In the genomic region with DNA sequence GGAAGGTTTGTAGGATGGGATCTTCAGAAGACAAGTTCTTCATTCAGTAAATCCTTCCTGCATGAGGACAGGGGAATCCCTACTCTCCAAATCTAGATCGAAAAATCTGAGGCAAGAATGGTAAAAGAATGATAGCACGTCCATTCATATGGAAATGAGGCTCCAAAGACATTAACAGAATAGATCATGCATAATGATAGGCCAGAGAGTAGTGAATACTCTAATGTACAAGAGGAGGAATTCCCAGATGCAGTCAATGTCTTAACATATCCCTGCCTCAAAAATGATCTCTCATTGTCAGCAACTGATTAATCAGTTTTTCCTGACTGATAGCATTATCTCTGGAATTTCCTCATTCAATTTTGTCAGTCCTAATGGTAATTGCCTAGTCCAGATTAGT, we compare ENCODE assay signal across 21 mouse cellular contexts.
DNase-seq lines count a peak whose midpoint lies in the region; ATAC-seq lines count a peak whose summit lies in the region.
"Had no signal": no experiment of that assay in that cellular context is flagged by ENCODE, and none has a peak within 500 bp of the region (broad histone marks: within the 10 kb centered on the region; RNA-seq: fewer than 3 reads in every experiment).

No protein-coding gene starts in this region.

- H3K36me3 ChIP-seq in forebrain, embryonic 14.5 days (ENCODE audit: control insufficient read depth, insufficient read depth, low read length), result no peaks in the 10 kb centered on the region
- no peaks in the 10 kb centered on the region for H3K36me3 ChIP-seq in forebrain, embryonic 15.5 days
- H3K36me3 ChIP-seq in hindbrain, embryonic 12.5 days, result no peaks in the 10 kb centered on the region
- H3K36me3 ChIP-seq in hindbrain, embryonic 14.5 days (replicated peaks; ENCODE audit: control insufficient read depth, insufficient read depth), result no peaks in the 10 kb centered on the region
- H3K36me3 ChIP-seq: embryonic facial prominence, embryonic 10.5 days; embryonic facial prominence, embryonic 12.5 days; G1E had no signal

- H3K9me3 ChIP-seq in forebrain, embryonic 14.5 days (replicated peaks; ENCODE audit: control insufficient read depth, low read length), result no peaks in the 10 kb centered on the region
- H3K9me3 ChIP-seq in forebrain, embryonic 15.5 days, result no peaks in the 10 kb centered on the region
- no peaks in the 10 kb centered on the region for H3K9me3 ChIP-seq in hindbrain, embryonic 12.5 days (replicated peaks)
- no peaks in the 10 kb centered on the region for H3K9me3 ChIP-seq in hindbrain, embryonic 14.5 days (ENCODE audit: control insufficient read depth, low read length)
- H3K9me3 ChIP-seq: embryonic facial prominence, embryonic 10.5 days; embryonic facial prominence, embryonic 12.5 days; forebrain, embryonic 13.5 days had no signal

- H3K4me3 ChIP-seq in forebrain, embryonic 14.5 days (ENCODE audit: low read depth, low read length), result no peak overlapping the region
- no peak overlapping the region for H3K4me3 ChIP-seq in forebrain, embryonic 15.5 days
- H3K4me3 ChIP-seq in hindbrain, embryonic 12.5 days, result no peak overlapping the region
- no peak overlapping the region for H3K4me3 ChIP-seq in hindbrain, embryonic 14.5 days (replicated peaks; ENCODE audit: low read length)
- H3K4me3 ChIP-seq: embryonic facial prominence, embryonic 10.5 days; embryonic facial prominence, embryonic 12.5 days; forebrain, embryonic 13.5 days had no signal

- H3K4me1 ChIP-seq in forebrain, embryonic 14.5 days (ENCODE audit: control insufficient read depth, insufficient read depth, low read length), result no peaks in the 10 kb centered on the region
- no peaks in the 10 kb centered on the region for H3K4me1 ChIP-seq in forebrain, embryonic 15.5 days
- no peaks in the 10 kb centered on the region for H3K4me1 ChIP-seq in hindbrain, embryonic 12.5 days
- no peaks in the 10 kb centered on the region for H3K4me1 ChIP-seq in hindbrain, embryonic 14.5 days (replicated peaks; ENCODE audit: control insufficient read depth, insufficient read depth, low read length)
- H3K4me1 ChIP-seq: embryonic facial prominence, embryonic 10.5 days; embryonic facial prominence, embryonic 12.5 days; forebrain, embryonic 13.5 days had no signal

- WGBS in forebrain, embryonic 14.5 days, result 24% methylated on average over 2 of the region's 2 CpGs
- WGBS in forebrain, embryonic 15.5 days, result 28% methylated on average over 2 of the region's 2 CpGs
- 42% methylated on average over 2 of the region's 2 CpGs for WGBS in hindbrain, embryonic 12.5 days
- 20% methylated on average over 2 of the region's 2 CpGs for WGBS in hindbrain, embryonic 14.5 days

- DNase-seq in forebrain, embryonic 14.5 days (ENCODE audit: low spot score), result peak; percentile 7
- no peak for DNase-seq in hindbrain, embryonic 14.5 days (ENCODE audit: low spot score)
- DNase-seq in layer of hippocampus, postnatal 14 days (ENCODE audit: low spot score in 2 of 2), result no peak
- DNase-seq: adrenal gland, adult 2 months; adrenal gland, postnatal 10 days; adrenal gland, postnatal 25 days; B cell, adult 2 months; cerebellum, adult 11-12 months; cerebellum, adult 2 months; cerebellum, adult 9-10 months; cerebellum, postnatal 10 days; cerebellum, postnatal 25 days; forebrain, postnatal 0 days had no signal

- no peak overlapping the region for H3K4me2 ChIP-seq in forebrain, embryonic 14.5 days (ENCODE audit: low read length)
- no peak overlapping the region for H3K4me2 ChIP-seq in forebrain, embryonic 15.5 days (replicated peaks)
- no peak overlapping the region for H3K4me2 ChIP-seq in hindbrain, embryonic 12.5 days (replicated peaks)
- no peak overlapping the region for H3K4me2 ChIP-seq in hindbrain, embryonic 14.5 days (replicated peaks)
- H3K4me2 ChIP-seq: embryonic facial prominence, embryonic 12.5 days; forebrain, embryonic 13.5 days had no signal

- H3K9ac ChIP-seq in forebrain, embryonic 14.5 days (ENCODE audit: low read length), result no peak overlapping the region
- no peak overlapping the region for H3K9ac ChIP-seq in forebrain, embryonic 15.5 days (replicated peaks)
- H3K9ac ChIP-seq in hindbrain, embryonic 12.5 days, result no peak overlapping the region
- no peak overlapping the region for H3K9ac ChIP-seq in hindbrain, embryonic 14.5 days
- H3K9ac ChIP-seq: embryonic facial prominence, embryonic 12.5 days; forebrain, embryonic 13.5 days; forebrain, postnatal 0 days had no signal

- no peaks in the 10 kb centered on the region for H3K27me3 ChIP-seq in forebrain, embryonic 14.5 days (replicated peaks; ENCODE audit: control insufficient read depth, insufficient read depth, low read length)
- no peaks in the 10 kb centered on the region for H3K27me3 ChIP-seq in forebrain, embryonic 15.5 days
- H3K27me3 ChIP-seq in hindbrain, embryonic 12.5 days, result no peaks in the 10 kb centered on the region
- H3K27me3 ChIP-seq in hindbrain, embryonic 14.5 days (ENCODE audit: control insufficient read depth, insufficient read depth, low read length), result no peaks in the 10 kb centered on the region
- H3K27me3 ChIP-seq: CH12.LX; embryonic facial prominence, embryonic 12.5 days; forebrain, embryonic 13.5 days had no signal

- ATAC-seq in forebrain, embryonic 14.5 days, result no peak
- no peak for ATAC-seq in forebrain, embryonic 15.5 days (replicated peaks)
- ATAC-seq in hindbrain, embryonic 12.5 days (ENCODE audit: low FRiP score), result 0 out of 2 replicates have a peak, but pooled peaks have one; percentile 58
- no peak for ATAC-seq in hindbrain, embryonic 14.5 days (ENCODE audit: low FRiP score)
- ATAC-seq: CD4-positive, CD25-positive, alpha-beta regulatory T cell, adult 4 months; forebrain, embryonic 13.5 days; forebrain, postnatal 0 days had no signal

- no peak overlapping the region for H3K27ac ChIP-seq in forebrain, embryonic 14.5 days (ENCODE audit: low read depth, low read length)
- no peak overlapping the region for H3K27ac ChIP-seq in forebrain, embryonic 15.5 days (replicated peaks)
- no peak overlapping the region for H3K27ac ChIP-seq in hindbrain, embryonic 12.5 days
- no peak overlapping the region for H3K27ac ChIP-seq in hindbrain, embryonic 14.5 days
- H3K27ac ChIP-seq: embryonic facial prominence, embryonic 10.5 days; embryonic facial prominence, embryonic 12.5 days; forebrain, embryonic 13.5 days had no signal
